Mouse (Mus musculus) kidney, adult 2 months (tissue): ENCODE measurements around the gene Vmn2r124. TPM values are rescaled to one million over a fixed set of nuclear protein-coding genes. Genes with fewer than 3 reads are reported as not detected.
"Not testable (repeated sequence)": the region's sequence is repeated elsewhere in the genome, so short reads cannot be mapped to it uniquely, and the experiment has no call there.

Source experiments
- DNase-seq: peaks from one replicate; pipeline ENCODE4 v3.0.0; 2021
- H3K27ac ChIP-seq: fragments of 200-500 bp; 2 replicates; pipeline ENCODE4 v1.5.1; 2012; ENCODE audit warnings: low read depth, low read length, control low read depth, inconsistent platforms; ENCODE audit not compliant: insufficient read depth
- H3K27me3 ChIP-seq: fragments of 200-500 bp; replicated peaks from 2 replicates; pipeline ENCODE4 v1.6.1; 2012; ENCODE audit warnings: mild to moderate bottlenecking, moderate library complexity, low read length, inconsistent platforms; ENCODE audit not compliant: control insufficient read depth, insufficient read depth
- H3K36me3 ChIP-seq: fragments of 200-500 bp; 2 replicates; pipeline ENCODE4 v1.6.1; 2012; ENCODE audit warnings: mild to moderate bottlenecking, moderate library complexity, low read length, inconsistent platforms; ENCODE audit not compliant: control insufficient read depth, insufficient read depth
- H3K4me1 ChIP-seq: fragments of 200-500 bp; 2 replicates; pipeline ENCODE4 v1.6.1; 2011; ENCODE audit warnings: low read length; ENCODE audit not compliant: control insufficient read depth, insufficient read depth
- H3K4me3 ChIP-seq: fragments of 200-500 bp; 2 replicates; pipeline ENCODE4 v1.5.1; 2011; ENCODE audit warnings: mild to moderate bottlenecking, low read depth, low read length, control low read depth; ENCODE audit not compliant: insufficient read depth
- CTCF ChIP-seq: fragments of 200-500 bp; conservative IDR thresholded peaks from 2 replicates; pipeline ENCODE4 v1.5.1; 2011; ENCODE audit warnings: low read depth, mild to moderate bottlenecking, control low read depth, low read length, moderate library complexity, mixed read lengths; ENCODE audit not compliant: insufficient read depth, insufficient read length
- POLR2A ChIP-seq: fragments of 200-500 bp; IDR thresholded peaks from one replicate; pipeline ENCODE4 v1.6.1; 2011; ENCODE audit warnings: low read depth, low read length, control low read depth
- WGBS: fragments of 180-500 bp; shearing (Covaris S2); methylation state at CpG from one replicate; pipeline ENCODE4 v1.1.7; 2018; 5-methylcytosine and 5-hydroxymethylcytosine counted together
- polyA plus RNA-seq: library from polyadenylated mRNA; depleted of rRNA; stranded (reverse); fragments of >200 nt; gene quantifications from 2 replicates; pipeline ENCODE4 v1.2.3, GENCODE M21; 2012; rRNA removed

Gene Vmn2r124
- polyA plus RNA-seq, result not detected in 2 replicates

- DNase-seq, result no peak
- Histone ChIP-seq H3K27me3 (no peaks in the 10 kb centered on the region), H3K4me3 (no peak within 1 kb of the TSS), H3K27ac (no peak within 1 kb of the TSS), H3K36me3 (no peaks in the 10 kb centered on the region), H3K4me1 (no peaks in the 10 kb centered on the region)
- no peak for TF ChIP-seq POLR2A
- TF ChIP-seq CTCF, result no peak
- 44% methylated on average over 2 of the region's 2 CpGs for WGBS
Observed at GRCm38 (mm10) chr17:18049124-18049523, at the start of gene Vmn2r124. Gene Vmn2r124, plus strand, starts transcription at chr17:18049424.

- TF ChIP-seq CTCF (no peak), POLR2A (no peak)
- 97% methylated on average over 1 of the region's 1 CpGs for WGBS
- no peak for DNase-seq
- H3K27ac ChIP-seq, result no peak overlapping the region
- H3K4me1 ChIP-seq, result no peaks in the 10 kb centered on the region
- H3K27me3 ChIP-seq, result no peaks in the 10 kb centered on the region
- H3K4me3 ChIP-seq, result no peak overlapping the region
- H3K36me3 ChIP-seq, result no peaks in the 10 kb centered on the region
Observed at GRCm38 (mm10) chr17:18004752-18005151, 44.5 kb upstream of the Vmn2r124 start.

- H3K36me3 ChIP-seq, result no peaks in the 10 kb centered on the region
- 43% methylated on average over 2 of the region's 2 CpGs for WGBS
- no peaks in the 10 kb centered on the region for H3K4me1 ChIP-seq
- H3K27me3 ChIP-seq, result no peaks in the 10 kb centered on the region
- H3K4me3 ChIP-seq, result no peak within 1 kb of the TSS
- TF ChIP-seq CTCF, result no peak
- no peak for TF ChIP-seq POLR2A
- DNase-seq, result no peak
- H3K27ac ChIP-seq, result no peak within 1 kb of the TSS
Observed at GRCm38 (mm10) chr17:18021433-18021832, 27.8 kb upstream of the Vmn2r124 start, which contains the start of gene Fpr-rs4. Gene Fpr-rs4, plus strand, starts transcription at chr17:18021733.

- not testable (repeated sequence) for H3K4me3 ChIP-seq, H3K36me3 ChIP-seq, DNase-seq
Observed at GRCm38 (mm10) chr17:18084716-18085115, 35.5 kb downstream of the Vmn2r124 start, which contains the start of gene Vmn2r91. Gene Vmn2r91, plus strand, starts transcription at chr17:18085016.

GRCm38 (mm10) chr17:18095626-18096025 lies 46.4 kb downstream of the Vmn2r124 start:
- not testable (repeated sequence) for H3K27me3 ChIP-seq, H3K27ac ChIP-seq, H3K4me1 ChIP-seq, DNase-seq, H3K4me3 ChIP-seq, H3K36me3 ChIP-seq
- 46% methylated on average over 1 of the region's 1 CpGs for WGBS

More at GRCm38 (mm10) chr17:18084716-18085115, 35.5 kb downstream of the Vmn2r124 start, which contains the start of gene Vmn2r91:
- not testable (repeated sequence) for H3K27me3 ChIP-seq, H3K27ac ChIP-seq, H3K4me1 ChIP-seq

- not testable (repeated sequence) for DNase-seq, H3K36me3 ChIP-seq, H3K27ac ChIP-seq, H3K27me3 ChIP-seq, H3K4me3 ChIP-seq, H3K4me1 ChIP-seq
- WGBS, result 72% methylated on average over 3 of the region's 3 CpGs
Observed at GRCm38 (mm10) chr17:18102265-18102664, 53.0 kb downstream of the Vmn2r124 start.

Other genes with a start within 250 kb of the Vmn2r124 start
- 43.9 and 49.0 TPM in 2 replicates for gene Spaca6, start 222.3 kb upstream of the Vmn2r124 start, polyA plus RNA-seq
- 0.08 and 0.10 TPM in 2 replicates for gene Has1, start 194.2 kb upstream of the Vmn2r124 start, polyA plus RNA-seq
- gene Fpr1, start 165.5 kb upstream of the Vmn2r124 start, polyA plus RNA-seq, result 0.07 TPM in 1 of 2 replicates, not detected in the other
- 0.14 and 0.16 TPM in 2 replicates for gene Fpr2, start 161.6 kb upstream of the Vmn2r124 start, polyA plus RNA-seq
- not detected in 2 replicates for gene Fpr3, start 161.6 kb upstream of the Vmn2r124 start, polyA plus RNA-seq
- gene Fpr-rs4, start 27.7 kb upstream of the Vmn2r124 start, polyA plus RNA-seq, result not detected in 2 replicates
- gene Vmn2r91, start 35.6 kb downstream of the Vmn2r124 start, polyA plus RNA-seq, result not detected in 2 replicates
- not detected in 2 replicates for gene Vmn2r92, start 102.5 kb downstream of the Vmn2r124 start, polyA plus RNA-seq
- gene Vmn2r94, start 228.3 kb downstream of the Vmn2r124 start, polyA plus RNA-seq, result not detected in 2 replicates
- not detected in 2 replicates for gene Vmn2r93, start 248.7 kb downstream of the Vmn2r124 start, polyA plus RNA-seq